Mouse (Mus musculus) ES-Bruce4 (cell line): ENCODE data around the gene Csf1. TPM values are rescaled to one million over a fixed set of nuclear protein-coding genes. Genes with fewer than 3 reads are reported as not detected.

Experiments
- H3K27ac ChIP-seq: 2 replicates; pipeline ENCODE4 v1.5.1; 2012; ENCODE audit warnings: low read length, inconsistent platforms; ENCODE audit not compliant: insufficient read depth
- H3K27me3 ChIP-seq: 2 replicates; pipeline ENCODE4 v1.6.1; 2012; ENCODE audit warnings: mild to moderate bottlenecking, low read length, inconsistent platforms; ENCODE audit not compliant: control insufficient read depth, poor library complexity, insufficient read depth, severe bottlenecking
- H3K36me3 ChIP-seq: 2 replicates; pipeline ENCODE4 v1.6.1; 2012; ENCODE audit warnings: inconsistent platforms, mild to moderate bottlenecking, low read length, moderate library complexity; ENCODE audit not compliant: control insufficient read depth, poor library complexity, insufficient read depth, severe bottlenecking
- H3K4me1 ChIP-seq: one replicate; pipeline ENCODE4 v1.8.1; 2011; ENCODE audit warnings: low read length; ENCODE audit not compliant: control insufficient read depth, insufficient read depth
- H3K4me3 ChIP-seq: 2 replicates; pipeline ENCODE4 v1.5.1; 2011; ENCODE audit warnings: low read depth, mild to moderate bottlenecking, low read length
- H3K9ac ChIP-seq: 2 replicates; pipeline ENCODE4 v1.6.1; 2012; ENCODE audit warnings: low read depth, mild to moderate bottlenecking, inconsistent platforms; ENCODE audit not compliant: poor library complexity, severe bottlenecking
- H3K9me3 ChIP-seq: replicated peaks from 2 replicates; pipeline ENCODE4 v1.6.1; 2012; ENCODE audit warnings: mild to moderate bottlenecking, low read length, inconsistent platforms; ENCODE audit not compliant: control insufficient read depth, poor library complexity, insufficient read depth, severe bottlenecking
- CTCF ChIP-seq: IDR thresholded peaks from one replicate; pipeline ENCODE4 v1.8.1; 2011; ENCODE audit warnings: low read depth, low read length
- EP300 ChIP-seq: IDR thresholded peaks from 2 replicates; pipeline ENCODE4 v1.6.1; 2011; ENCODE audit warnings: low read depth, low read length; ENCODE audit not compliant: insufficient read depth
- POLR2A ChIP-seq: IDR thresholded peaks from one replicate; pipeline ENCODE4 v1.8.1; 2011; ENCODE audit warnings: low read length; ENCODE audit not compliant: insufficient read depth
- polyA plus RNA-seq: library from polyadenylated mRNA; stranded (reverse); fragments of >200 nt; gene quantifications from 2 replicates; pipeline ENCODE4 v1.2.4, GENCODE M21; 2011; ENCODE audit warnings: low read depth; ENCODE audit not compliant: missing spikeins, insufficient read depth, insufficient read length

Gene Csf1
- polyA plus RNA-seq, 1 experiment = 27.0 TPM

- Histone ChIP-seq H3K27me3 (no peaks in the 10 kb centered on the region), H3K4me3 (no peak overlapping the region), H3K4me1 (no peaks in the 10 kb centered on the region), H3K27ac (no peak overlapping the region), H3K9me3 (no peaks in the 10 kb centered on the region; the same call in 1 of the 2 replicates), H3K36me3 (no peaks in the 10 kb centered on the region), H3K9ac (no peak overlapping the region)
- TF ChIP-seq CTCF = no peak
- 0 out of 2 replicates have a peak, but pooled peaks have one; percentile 19 for TF ChIP-seq EP300
These were observed 16.0 kb upstream of the Csf1 start for GRCm38 (mm10) chr3:107776295-107776694.

DNA sequence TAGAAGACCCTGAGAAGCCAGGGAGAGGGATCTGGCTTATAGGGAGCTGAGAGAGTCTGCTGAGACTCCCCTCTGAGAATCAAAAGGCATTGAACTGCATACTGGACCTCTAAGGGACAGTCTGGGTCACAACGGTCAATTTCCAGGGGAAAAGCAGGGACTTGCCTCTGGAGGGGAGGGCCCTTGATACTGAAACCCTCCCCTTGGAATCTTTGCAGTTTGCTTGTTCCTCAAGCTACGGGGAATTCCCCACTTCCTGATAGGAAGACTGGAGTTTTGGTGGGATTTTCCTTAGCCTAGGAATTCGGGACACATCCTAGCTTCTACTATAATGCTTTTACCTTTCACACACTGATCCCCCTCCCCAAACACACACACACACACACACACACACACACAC lies 15.5 kb upstream of the Csf1 start:
- TF ChIP-seq POLR2A (no peak), EP300 (no peak), CTCF (no peak)
- Histone ChIP-seq H3K9ac (no peak overlapping the region), H3K4me3 (no peak overlapping the region), H3K27me3 (no peaks in the 10 kb centered on the region), H3K36me3 (no peaks in the 10 kb centered on the region), H3K4me1 (no peaks in the 10 kb centered on the region), H3K9me3 (no peaks in the 10 kb centered on the region; the same call in 1 of the 2 replicates), H3K27ac (no peak overlapping the region)

DNA sequence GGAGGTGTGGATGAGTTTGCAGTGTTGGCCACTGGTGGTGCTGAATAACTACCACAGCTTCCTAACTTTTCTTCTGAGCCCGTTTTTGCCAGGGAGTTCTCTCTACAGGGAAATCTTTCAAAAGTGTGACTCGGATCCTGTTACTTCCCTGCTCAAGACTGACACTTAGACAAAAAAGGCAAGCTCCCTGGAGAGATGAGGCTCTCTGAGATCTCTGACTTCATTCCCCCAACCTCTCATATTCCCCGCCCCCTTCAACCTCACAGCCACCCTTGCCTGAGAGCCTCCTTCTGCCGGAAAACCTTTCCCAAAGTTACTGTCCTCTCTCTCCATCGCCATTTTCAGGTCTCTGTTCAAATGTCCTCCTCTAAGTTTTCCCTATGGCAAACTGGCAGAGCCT lies 14.8 kb upstream of the Csf1 start:
- Histone ChIP-seq H3K36me3 (no peaks in the 10 kb centered on the region), H3K27me3 (no peaks in the 10 kb centered on the region), H3K9ac (no peak overlapping the region), H3K9me3 (no peaks in the 10 kb centered on the region; the same call in 1 of the 2 replicates), H3K4me3 (no peak overlapping the region), H3K27ac (no peak overlapping the region), H3K4me1 (no peaks in the 10 kb centered on the region)
- TF ChIP-seq CTCF (no peak), POLR2A (no peak)

GRCm38 (mm10) chr3:107772860-107773259 lies 12.6 kb upstream of the Csf1 start:
- Histone ChIP-seq H3K9ac (no peak overlapping the region), H3K4me1 (no peaks in the 10 kb centered on the region), H3K36me3 (no peaks in the 10 kb centered on the region), H3K9me3 (no peaks in the 10 kb centered on the region; the same call in 1 of the 2 replicates), H3K27ac (no peak overlapping the region), H3K27me3 (no peaks in the 10 kb centered on the region), H3K4me3 (no peak overlapping the region)
- TF ChIP-seq POLR2A = no peak
- TF ChIP-seq CTCF = no peak
- no peak for TF ChIP-seq EP300

DNA sequence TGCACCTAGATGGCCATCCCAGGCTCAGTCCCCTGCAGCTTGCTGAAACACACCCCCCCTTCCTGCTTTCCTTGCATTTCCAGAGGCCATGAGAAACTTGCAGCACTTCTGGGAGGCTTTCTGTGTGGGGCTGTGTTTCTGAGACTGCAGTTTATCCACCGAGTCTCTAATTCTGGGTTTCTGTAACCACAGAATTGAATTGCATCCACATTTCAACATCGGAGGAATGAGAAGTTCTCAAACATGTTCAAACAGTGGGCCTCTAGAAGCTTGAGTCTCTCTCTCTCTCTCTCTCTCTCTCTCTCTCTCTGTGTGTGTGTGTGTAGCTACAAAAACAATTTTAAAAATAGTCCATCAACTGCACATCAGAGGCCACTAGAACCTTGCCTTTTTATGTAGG lies 9.4 kb upstream of the Csf1 start:
- Histone ChIP-seq H3K27ac (no peak overlapping the region), H3K4me3 (no peak overlapping the region), H3K9me3 (no peaks in the 10 kb centered on the region), H3K9ac (no peak overlapping the region), H3K36me3 (no peaks in the 10 kb centered on the region), H3K4me1 (no peaks in the 10 kb centered on the region), H3K27me3 (no peaks in the 10 kb centered on the region)
- TF ChIP-seq CTCF (no peak), EP300 (no peak), POLR2A (no peak)

DNA sequence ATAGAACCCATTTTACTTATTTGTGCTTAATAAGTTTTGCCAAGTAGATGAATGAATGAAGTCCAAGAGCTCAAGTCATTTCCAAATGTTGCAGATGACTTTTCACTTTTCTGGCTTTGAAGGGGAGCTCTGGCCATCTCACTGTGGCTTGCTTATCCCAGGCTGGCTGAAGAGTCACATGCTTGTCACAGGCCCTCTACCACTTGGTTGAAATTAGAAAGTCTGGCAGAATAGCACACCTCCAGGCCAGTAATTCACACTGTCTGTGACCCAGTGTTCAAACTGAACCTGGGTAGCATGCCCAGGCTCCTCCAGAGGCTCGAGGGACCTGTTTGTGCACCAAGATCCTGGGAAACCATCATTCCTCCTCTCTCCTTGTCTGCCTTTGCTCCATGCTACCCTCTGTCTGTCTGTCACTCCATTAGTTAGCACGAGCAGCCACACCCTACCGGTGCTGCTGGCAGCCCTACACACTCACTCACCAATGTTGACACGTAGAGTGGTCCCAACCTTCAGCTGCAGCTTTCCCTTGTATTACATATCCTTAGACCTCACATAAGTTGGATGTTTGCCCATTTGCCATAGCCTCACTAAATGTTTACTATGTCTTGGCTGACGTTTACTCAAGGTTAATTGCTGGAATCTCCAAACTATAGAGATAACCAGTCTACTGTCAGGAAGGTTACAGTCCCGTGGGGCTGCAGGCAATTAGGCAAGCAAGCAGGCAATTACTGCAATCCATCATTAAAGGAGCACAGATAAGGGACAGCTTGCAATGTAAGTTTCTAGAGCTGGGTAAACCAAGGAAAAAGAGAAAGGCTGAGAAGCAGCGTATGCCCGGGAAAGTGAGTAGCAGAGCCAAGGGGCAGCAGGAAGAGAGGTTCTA lies 8.1 kb upstream of the Csf1 start:
- Histone ChIP-seq H3K9ac (no peak overlapping the region), H3K36me3 (no peaks in the 10 kb centered on the region), H3K9me3 (no peaks in the 10 kb centered on the region), H3K4me3 (no peak overlapping the region), H3K27ac (no peak overlapping the region), H3K4me1 (no peaks in the 10 kb centered on the region), H3K27me3 (no peaks in the 10 kb centered on the region)
- TF ChIP-seq POLR2A (no peak), EP300 (no peak), CTCF (no peak)
